Mouse (Mus musculus): ENCODE results near the gene Eif3j1. TPM values are rescaled to one million over a fixed set of nuclear protein-coding genes. Genes with fewer than 3 reads are reported as not detected.
"Not testable (repeated sequence)": the region's sequence is repeated elsewhere in the genome, so short reads cannot be mapped to it uniquely, and the experiment has no call there.

The Eif3j1 gene
- total RNA-seq, 2 experiments from 2014 or later, result 15.3 to 16.4 TPM

GRCm38 (mm10) chr2:122093844-122094243 lies 65.5 kb downstream of the Eif3j1 start:
- no peak for ATAC-seq (ENCODE audit: poor library complexity, severe bottlenecking)

- not testable (repeated sequence) for ATAC-seq (ENCODE audit: poor library complexity, severe bottlenecking)
These were observed 69.3 kb downstream of the Eif3j1 start for GRCm38 (mm10) chr2:122097686-122098085.

GRCm38 (mm10) chr2:122102070-122102469 lies 73.7 kb downstream of the Eif3j1 start:
- peak; percentile 94 for ATAC-seq (ENCODE audit: poor library complexity, severe bottlenecking)

Other genes starting within 250 kb of the Eif3j1 start
- gene Frmd5, start 221.5 kb upstream of the Eif3j1 start, total RNA-seq (2015), result not detected in 2 replicates
- gene Frmd5, start 221.5 kb upstream of the Eif3j1 start, total RNA-seq (2017), result not detected in 2 replicates
- gene Casc4, start 161.6 kb upstream of the Eif3j1 start, total RNA-seq (2015), result 0.23 and 0.40 TPM in 2 replicates
- 0.51 and 1.3 TPM in 2 replicates for gene Casc4, start 161.6 kb upstream of the Eif3j1 start, total RNA-seq (2017)
- 41.3 and 44.9 TPM in 2 replicates for gene Ctdspl2, start 72.5 kb upstream of the Eif3j1 start, total RNA-seq (2015)
- gene Ctdspl2, start 72.5 kb upstream of the Eif3j1 start, total RNA-seq (2017), result 57.7 and 69.8 TPM in 2 replicates
- gene Mageb3, start 72.5 kb upstream of the Eif3j1 start, total RNA-seq (2015), result 0.07 and 0.18 TPM in 2 replicates
- gene Mageb3, start 72.5 kb upstream of the Eif3j1 start, total RNA-seq (2017), result 0.11 and 0.41 TPM in 2 replicates
- 11.2 TPM in 2 replicates for gene Spg11, start 89.8 kb downstream of the Eif3j1 start, total RNA-seq (2015)
- 14.8 and 15.3 TPM in 2 replicates for gene Spg11, start 89.8 kb downstream of the Eif3j1 start, total RNA-seq (2017)
- gene B2m, start 119.1 kb downstream of the Eif3j1 start, total RNA-seq (2015), result 5,498 and 5,622 TPM in 2 replicates
- gene B2m, start 119.1 kb downstream of the Eif3j1 start, total RNA-seq (2017), result 2,725 and 3,039 TPM in 2 replicates
- not detected in 2 replicates for gene Trim69, start 132.2 kb downstream of the Eif3j1 start, total RNA-seq (2015)
- gene Trim69, start 132.2 kb downstream of the Eif3j1 start, total RNA-seq (2017), result 0.33 TPM in 1 of 2 replicates, not detected in the other
- not detected in 2 replicates for gene Patl2, start 157.6 kb downstream of the Eif3j1 start, total RNA-seq (2015)
- gene Patl2, start 157.6 kb downstream of the Eif3j1 start, total RNA-seq (2017), result not detected in 2 replicates
- gene Terb2, start 157.7 kb downstream of the Eif3j1 start, total RNA-seq (2015), result not detected in 2 replicates
- gene Terb2, start 157.7 kb downstream of the Eif3j1 start, total RNA-seq (2017), result not detected in 2 replicates
- gene Sord, start 206.2 kb downstream of the Eif3j1 start, total RNA-seq (2015), result 26.3 and 27.8 TPM in 2 replicates
- 34.9 and 36.1 TPM in 2 replicates for gene Sord, start 206.2 kb downstream of the Eif3j1 start, total RNA-seq (2017)

All from megakaryocyte, adult 5-6 weeks (primary cell).